Mouse (Mus musculus) stomach, postnatal 0 days (tissue): ENCODE measurements around the gene Pde10a.

Experiments used
- CTCF ChIP-seq: IDR thresholded peaks from 2 replicates; pipeline ENCODE4 v1.5.1; 2016; ENCODE audit warnings: antibody characterized with exemption, low read depth, mild to moderate bottlenecking, moderate library complexity
- EP300 ChIP-seq: optimal IDR thresholded peaks from 2 replicates; pipeline ENCODE3; 2016; ENCODE audit warnings: antibody characterized with exemption

GRCm38 (mm10) chr17:8613882-8614551, 88.8 kb downstream of the Pde10a start:
- no peak for TF ChIP-seq EP300
- TF ChIP-seq CTCF = peak; percentile 94
